Mouse (Mus musculus): Measurements from ENCODE around the gene Olfr910. TPM values are rescaled to one million over a fixed set of nuclear protein-coding genes. Genes with fewer than 3 reads are reported as not detected.

Olfr910 gene
- not detected for polyA plus RNA-seq (2014; fragmentation: Illumina TruSeq; extraction: RNeasy Lipid Tissue Mini Kit (QIAGEN cat#74804); ENCODE audit: low read depth, low replicate concordance)

DNA sequence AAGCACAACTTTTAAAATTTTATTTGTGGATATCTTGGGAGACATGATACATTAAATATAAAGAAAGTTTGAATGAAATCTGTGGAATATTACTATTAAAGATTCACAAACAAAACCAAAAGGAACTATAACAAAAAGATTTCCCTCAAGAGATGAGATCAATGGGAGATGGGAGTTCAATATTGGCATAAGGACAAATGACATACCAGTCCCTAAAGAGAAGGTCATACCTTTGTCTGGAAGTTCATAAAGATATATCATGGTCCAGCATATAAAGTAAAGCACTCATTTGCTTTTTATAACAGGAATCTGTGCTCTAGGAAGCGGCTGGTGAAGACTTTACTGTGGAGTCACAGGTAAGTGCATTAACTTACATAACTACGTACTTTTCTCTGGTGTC lies at the start of gene Olfr910:
Olfr910 (plus strand) TSS at position 301 of the 400 bp plus-strand sequence.

DNA sequence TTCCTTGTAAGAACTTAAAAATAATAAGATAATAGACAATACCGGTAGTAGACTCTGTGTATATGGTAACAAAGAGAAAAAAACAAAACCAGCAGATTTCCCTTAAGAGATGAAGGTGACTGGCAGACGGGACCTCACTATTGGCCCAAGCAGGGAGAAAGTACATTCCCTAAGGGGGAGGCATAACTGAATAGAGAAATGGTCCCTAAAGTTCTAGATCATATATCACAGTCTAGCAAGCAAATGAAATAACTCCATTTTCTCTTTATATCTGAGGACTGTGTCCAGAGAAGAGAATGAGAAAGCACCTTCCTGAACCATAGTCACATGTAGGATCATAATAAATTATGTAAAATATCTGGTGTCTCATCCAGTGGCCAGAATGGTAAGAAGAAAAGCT lies 42.1 kb upstream of the Olfr910 start, which contains the start of gene Olfr907:
Olfr907 (plus strand) TSS at position 301 of the 400 bp plus-strand sequence.

DNA sequence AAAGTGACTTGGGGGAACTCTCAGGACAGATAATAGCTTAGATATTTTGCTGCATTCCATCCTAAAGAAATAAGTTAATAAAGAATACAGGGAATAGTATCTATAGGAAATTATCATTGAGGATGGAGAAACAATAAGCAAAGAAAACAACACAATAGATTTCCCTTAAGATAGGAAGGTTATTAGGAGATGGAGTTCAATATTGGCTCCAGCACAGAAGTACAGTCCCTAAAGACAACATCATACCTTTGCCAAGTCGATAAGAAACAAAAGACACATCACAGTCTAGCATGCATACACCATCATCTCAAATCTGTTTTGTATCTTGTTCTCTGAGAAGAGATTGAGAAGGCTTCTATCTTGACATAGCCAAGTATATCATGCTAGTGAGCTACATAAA lies 16.4 kb upstream of the Olfr910 start, which contains the start of gene Olfr911-ps1:
Olfr911-ps1 (plus strand) TSS at position 301 of the 400 bp plus-strand sequence.

DNA sequence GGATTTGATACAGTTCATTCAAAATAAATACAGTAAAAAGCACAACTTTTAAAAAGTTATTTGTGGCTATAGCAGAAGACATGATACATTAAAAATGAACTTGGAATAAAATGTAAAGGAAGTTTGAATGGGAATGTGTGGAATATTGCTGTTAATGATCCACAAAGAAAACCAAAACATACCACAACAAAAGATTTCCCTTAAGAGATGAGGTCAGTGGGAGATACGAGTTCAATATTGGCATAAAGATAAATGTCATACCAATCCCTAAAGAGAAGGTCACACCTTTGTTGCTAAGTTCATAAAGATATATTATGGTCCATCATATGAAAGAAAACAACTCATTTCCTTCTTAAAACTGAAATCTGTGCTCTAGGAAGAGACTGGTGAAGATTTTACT lies 42.2 kb downstream of the Olfr910 start, which contains the start of gene Olfr912:
Olfr912 (plus strand) TSS at position 301 of the 400 bp plus-strand sequence.

Other genes with a start within 250 kb of the Olfr910 start
- gene Olfr896-ps1, start 246.7 kb upstream of the Olfr910 start, polyA plus RNA-seq (2014; fragmentation: Illumina TruSeq; extraction: RNeasy Lipid Tissue Mini Kit (QIAGEN cat#74804); ENCODE audit: low read depth, low replicate concordance), result not detected
- gene Olfr25, start 208.8 kb upstream of the Olfr910 start, polyA plus RNA-seq (2014; fragmentation: Illumina TruSeq; extraction: RNeasy Lipid Tissue Mini Kit (QIAGEN cat#74804); ENCODE audit: low read depth, low replicate concordance), result not detected
- not detected for gene Olfr898, start 189.4 kb upstream of the Olfr910 start, polyA plus RNA-seq (2014; fragmentation: Illumina TruSeq; extraction: RNeasy Lipid Tissue Mini Kit (QIAGEN cat#74804); ENCODE audit: low read depth, low replicate concordance)
- gene Olfr250, start 171.0 kb upstream of the Olfr910 start, polyA plus RNA-seq (2014; fragmentation: Illumina TruSeq; extraction: RNeasy Lipid Tissue Mini Kit (QIAGEN cat#74804); ENCODE audit: low read depth, low replicate concordance), result not detected
- gene Olfr251, start 160.8 kb upstream of the Olfr910 start, polyA plus RNA-seq (2014; fragmentation: Illumina TruSeq; extraction: RNeasy Lipid Tissue Mini Kit (QIAGEN cat#74804); ENCODE audit: low read depth, low replicate concordance), result not detected
- gene Olfr147, start 136.2 kb upstream of the Olfr910 start, polyA plus RNA-seq (2014; fragmentation: Illumina TruSeq; extraction: RNeasy Lipid Tissue Mini Kit (QIAGEN cat#74804); ENCODE audit: low read depth, low replicate concordance), result not detected
- gene Olfr901, start 108.4 kb upstream of the Olfr910 start, polyA plus RNA-seq (2014; fragmentation: Illumina TruSeq; extraction: RNeasy Lipid Tissue Mini Kit (QIAGEN cat#74804); ENCODE audit: low read depth, low replicate concordance), result not detected
- not detected for gene Olfr902, start 90.2 kb upstream of the Olfr910 start, polyA plus RNA-seq (2014; fragmentation: Illumina TruSeq; extraction: RNeasy Lipid Tissue Mini Kit (QIAGEN cat#74804); ENCODE audit: low read depth, low replicate concordance)
- not detected for gene Olfr904, start 74.7 kb upstream of the Olfr910 start, polyA plus RNA-seq (2014; fragmentation: Illumina TruSeq; extraction: RNeasy Lipid Tissue Mini Kit (QIAGEN cat#74804); ENCODE audit: low read depth, low replicate concordance)
- not detected for gene Olfr905, start 66.7 kb upstream of the Olfr910 start, polyA plus RNA-seq (2014; fragmentation: Illumina TruSeq; extraction: RNeasy Lipid Tissue Mini Kit (QIAGEN cat#74804); ENCODE audit: low read depth, low replicate concordance)
- not detected for gene Olfr906, start 50.8 kb upstream of the Olfr910 start, polyA plus RNA-seq (2014; fragmentation: Illumina TruSeq; extraction: RNeasy Lipid Tissue Mini Kit (QIAGEN cat#74804); ENCODE audit: low read depth, low replicate concordance)
- not detected for gene Olfr907, start 42.0 kb upstream of the Olfr910 start, polyA plus RNA-seq (2014; fragmentation: Illumina TruSeq; extraction: RNeasy Lipid Tissue Mini Kit (QIAGEN cat#74804); ENCODE audit: low read depth, low replicate concordance)
- gene Olfr911-ps1, start 16.3 kb upstream of the Olfr910 start, polyA plus RNA-seq (2014; fragmentation: Illumina TruSeq; extraction: RNeasy Lipid Tissue Mini Kit (QIAGEN cat#74804); ENCODE audit: low read depth, low replicate concordance), result not detected
- not detected for gene Olfr912, start 42.3 kb downstream of the Olfr910 start, polyA plus RNA-seq (2014; fragmentation: Illumina TruSeq; extraction: RNeasy Lipid Tissue Mini Kit (QIAGEN cat#74804); ENCODE audit: low read depth, low replicate concordance)
- not detected for gene Olfr913, start 54.9 kb downstream of the Olfr910 start, polyA plus RNA-seq (2014; fragmentation: Illumina TruSeq; extraction: RNeasy Lipid Tissue Mini Kit (QIAGEN cat#74804); ENCODE audit: low read depth, low replicate concordance)
- gene Olfr914, start 67.3 kb downstream of the Olfr910 start, polyA plus RNA-seq (2014; fragmentation: Illumina TruSeq; extraction: RNeasy Lipid Tissue Mini Kit (QIAGEN cat#74804); ENCODE audit: low read depth, low replicate concordance), result not detected
- not detected for gene Olfr916, start 122.0 kb downstream of the Olfr910 start, polyA plus RNA-seq (2014; fragmentation: Illumina TruSeq; extraction: RNeasy Lipid Tissue Mini Kit (QIAGEN cat#74804); ENCODE audit: low read depth, low replicate concordance)
- not detected for gene Olfr917, start 128.0 kb downstream of the Olfr910 start, polyA plus RNA-seq (2014; fragmentation: Illumina TruSeq; extraction: RNeasy Lipid Tissue Mini Kit (QIAGEN cat#74804); ENCODE audit: low read depth, low replicate concordance)
- gene Olfr918, start 136.8 kb downstream of the Olfr910 start, polyA plus RNA-seq (2014; fragmentation: Illumina TruSeq; extraction: RNeasy Lipid Tissue Mini Kit (QIAGEN cat#74804); ENCODE audit: low read depth, low replicate concordance), result not detected
- not detected for gene Olfr919, start 165.8 kb downstream of the Olfr910 start, polyA plus RNA-seq (2014; fragmentation: Illumina TruSeq; extraction: RNeasy Lipid Tissue Mini Kit (QIAGEN cat#74804); ENCODE audit: low read depth, low replicate concordance)
- gene Vwa5a, start 180.4 kb downstream of the Olfr910 start, polyA plus RNA-seq (2014; fragmentation: Illumina TruSeq; extraction: RNeasy Lipid Tissue Mini Kit (QIAGEN cat#74804); ENCODE audit: low read depth, low replicate concordance), result 67.2 TPM
- gene Olfr920, start 214.4 kb downstream of the Olfr910 start, polyA plus RNA-seq (2014; fragmentation: Illumina TruSeq; extraction: RNeasy Lipid Tissue Mini Kit (QIAGEN cat#74804); ENCODE audit: low read depth, low replicate concordance), result 0.57 TPM
- not detected for gene Olfr921, start 235.2 kb downstream of the Olfr910 start, polyA plus RNA-seq (2014; fragmentation: Illumina TruSeq; extraction: RNeasy Lipid Tissue Mini Kit (QIAGEN cat#74804); ENCODE audit: low read depth, low replicate concordance)

All from kidney, adult 10 weeks (tissue).